Mouse (Mus musculus) forebrain, embryonic 11.5 days (tissue): ENCODE measurements around the gene Nr1d1. TPM values are rescaled to one million over a fixed set of nuclear protein-coding genes. Genes with fewer than 3 reads are reported as not detected.

ENCODE experiments used
- ATAC-seq: fragments of 200-750 bp; cut with Nextera tagmentation; replicated peaks from 2 replicates; pipeline ENCODE4 v1.8.0; 2017; ENCODE audit warnings: moderate TSS enrichment; ENCODE audit not compliant: low FRiP score
- DNase-seq: peaks from one replicate; pipeline ENCODE4 v3.0.0-alpha.2; 2017; ENCODE audit warnings: low spot score
- H3K27ac ChIP-seq: fragments of 300-500 bp; sonication (generic); 2 replicates; pipeline ENCODE4 v1.5.1; 2014; ENCODE audit warnings: low read depth, low read length
- H3K27me3 ChIP-seq: fragments of 300-500 bp; sonication (generic); 2 replicates; pipeline ENCODE4 v1.6.1; 2014; ENCODE audit warnings: mild to moderate bottlenecking, low read length, mixed read lengths; ENCODE audit not compliant: control insufficient read depth, insufficient read depth
- H3K36me3 ChIP-seq: fragments of 300-500 bp; sonication (generic); 2 replicates; pipeline ENCODE4 v1.6.1; 2014; ENCODE audit warnings: mild to moderate bottlenecking, low read length, moderate library complexity, mixed read lengths; ENCODE audit not compliant: control insufficient read depth, insufficient read depth
- H3K4me1 ChIP-seq: fragments of 300-500 bp; sonication (generic); replicated peaks from 2 replicates; pipeline ENCODE4 v1.6.1; 2014; ENCODE audit warnings: low read length, mixed read lengths; ENCODE audit not compliant: control insufficient read depth, insufficient read depth
- H3K4me2 ChIP-seq: fragments of 300-500 bp; sonication (generic); 2 replicates; pipeline ENCODE4 v1.6.1; 2014; ENCODE audit warnings: low read depth, mild to moderate bottlenecking, low read length, moderate library complexity, mixed read lengths; ENCODE audit not compliant: severe bottlenecking
- H3K4me3 ChIP-seq: fragments of 300-500 bp; sonication (generic); 2 replicates; pipeline ENCODE4 v1.5.1; 2014; ENCODE audit warnings: low read depth, low read length
- H3K9ac ChIP-seq: fragments of 300-500 bp; sonication (generic); 2 replicates; pipeline ENCODE4 v1.6.1; 2014; ENCODE audit warnings: low read length
- H3K9me3 ChIP-seq: fragments of 300-500 bp; sonication (generic); 2 replicates; pipeline ENCODE4 v1.6.1; 2016; ENCODE audit warnings: low read length, mixed read lengths; ENCODE audit not compliant: control insufficient read depth
- WGBS: fragments of 180-500 bp; shearing (Covaris S2); extraction: QIAGEN DNeasy Blood & Tissue Kit; methylation state at CpG from one replicate; pipeline ENCODE4 v1.1.7; 2014; 5-methylcytosine and 5-hydroxymethylcytosine counted together
- polyA plus RNA-seq: library from polyadenylated mRNA; unstranded; fragments of >200 nt; fragmentation: Nextera tagmentation; extraction: Ambion mirVana; gene quantifications from 2 replicates; pipeline ENCODE4 v1.2.1, GENCODE M21; 2014

Gene Nr1d1
- polyA plus RNA-seq, 1 experiment from 2014 or later, result 1.6 TPM

GRCm38 (mm10) chr11:98752562-98753140, 22.5 kb downstream of the Nr1d1 start:
- no peaks in the 10 kb centered on the region for H3K9me3 ChIP-seq
- peaks cover 41% of the 10 kb centered on the region for H3K4me1 ChIP-seq
- no peak overlapping the region for H3K9ac ChIP-seq
- H3K36me3 ChIP-seq, result no peaks in the 10 kb centered on the region
- DNase-seq (no peak), ATAC-seq (no peak)
- WGBS, result 90% methylated on average over 10 of the region's 10 CpGs
- no peak overlapping the region for H3K4me3 ChIP-seq
- H3K4me2 ChIP-seq, result no peak overlapping the region
- H3K27me3 ChIP-seq, result no peaks in the 10 kb centered on the region
- H3K27ac ChIP-seq, result no peak overlapping the region

GRCm38 (mm10) chr11:98751221-98751782, 23.8 kb downstream of the Nr1d1 start:
- Histone ChIP-seq H3K9me3 (no peaks in the 10 kb centered on the region), H3K4me1 (peaks cover 53% of the 10 kb centered on the region), H3K9ac (peak overlapping the region; percentile 16; the same call in 1 of the 2 replicates), H3K27me3 (no peaks in the 10 kb centered on the region), H3K27ac (peak overlapping the region; percentile 54), H3K4me3 (no peak overlapping the region), H3K36me3 (no peaks in the 10 kb centered on the region), H3K4me2 (peak overlapping the region; percentile 1; the same call in 1 of the 2 replicates)
- ATAC-seq, result no peak
- DNase-seq, result no peak
- WGBS, result 55% methylated on average over 6 of the region's 6 CpGs

GRCm38 (mm10) chr11:98750351-98751201, 24.6 kb downstream of the Nr1d1 start:
- Histone ChIP-seq H3K9ac (peak overlapping the region; percentile 41; the same call in 1 of the 2 replicates), H3K4me2 (peak overlapping the region; percentile 27; the same call in 1 of the 2 replicates), H3K4me1 (peaks cover 57% of the 10 kb centered on the region), H3K27ac (peak overlapping the region; percentile 74), H3K4me3 (no peak overlapping the region), H3K27me3 (no peaks in the 10 kb centered on the region), H3K36me3 (no peaks in the 10 kb centered on the region), H3K9me3 (no peaks in the 10 kb centered on the region)
- ATAC-seq (0 out of 2 replicates have a peak, but pooled peaks have one; percentile 4), DNase-seq (peak; percentile 74)
- 31% methylated on average over 17 of the region's 17 CpGs for WGBS

GRCm38 (mm10) chr11:98749716-98750115, 25.4 kb downstream of the Nr1d1 start:
- peak overlapping the region; percentile 41; the same call in 1 of the 2 replicates for H3K9ac ChIP-seq
- peaks cover 57% of the 10 kb centered on the region for H3K4me1 ChIP-seq
- H3K4me3 ChIP-seq, result no peak overlapping the region
- no peaks in the 10 kb centered on the region for H3K36me3 ChIP-seq
- DNase-seq (no peak), ATAC-seq (no peak)
- peak overlapping the region; percentile 37; the same call in 1 of the 2 replicates for H3K4me2 ChIP-seq
- no peaks in the 10 kb centered on the region for H3K27me3 ChIP-seq
- WGBS, result 31% methylated on average over 5 of the region's 5 CpGs
- peak overlapping the region; percentile 74 for H3K27ac ChIP-seq
- H3K9me3 ChIP-seq, result no peaks in the 10 kb centered on the region

GRCm38 (mm10) chr11:98748506-98749416, 26.4 kb downstream of the Nr1d1 start:
- WGBS, result 27% methylated on average over 15 of the region's 15 CpGs
- Histone ChIP-seq H3K4me2 (peak overlapping the region; percentile 37), H3K9ac (peak overlapping the region; percentile 41; the same call in 1 of the 2 replicates), H3K27ac (peak overlapping the region; percentile 74), H3K27me3 (no peaks in the 10 kb centered on the region), H3K4me3 (no peak overlapping the region), H3K9me3 (no peaks in the 10 kb centered on the region), H3K4me1 (peaks cover 64% of the 10 kb centered on the region), H3K36me3 (no peaks in the 10 kb centered on the region)
- DNase-seq, result peak; percentile 62
- 0 out of 2 replicates have a peak, but pooled peaks have one; percentile 25 for ATAC-seq

GRCm38 (mm10) chr11:98747804-98748505, 27.2 kb downstream of the Nr1d1 start:
- DNase-seq, result no peak
- WGBS, result 29% methylated on average over 6 of the region's 6 CpGs

GRCm38 (mm10) chr11:98746855-98747693, 28.1 kb downstream of the Nr1d1 start:
- peaks cover 75% of the 10 kb centered on the region for H3K4me1 ChIP-seq
- no peaks in the 10 kb centered on the region for H3K27me3 ChIP-seq
- 12% methylated on average over 19 of the region's 19 CpGs for WGBS
- peak overlapping the region; percentile 44 for H3K4me2 ChIP-seq
- ATAC-seq (peak; percentile 59; the same call in 1 of the 2 replicates), DNase-seq (peak; percentile 85)
- H3K4me3 ChIP-seq, result no peak overlapping the region
- no peaks in the 10 kb centered on the region for H3K36me3 ChIP-seq
- peak overlapping the region; percentile 64 for H3K27ac ChIP-seq
- no peaks in the 10 kb centered on the region for H3K9me3 ChIP-seq
- H3K9ac ChIP-seq, result peak overlapping the region; percentile 37

More at GRCm38 (mm10) chr11:98747804-98748505, 27.2 kb downstream of the Nr1d1 start:
- Histone ChIP-seq H3K4me2 (peak overlapping the region; percentile 37; the same call in 1 of the 2 replicates), H3K27ac (peak overlapping the region; percentile 74), H3K4me3 (no peak overlapping the region), H3K9ac (peak overlapping the region; percentile 47), H3K36me3 (no peaks in the 10 kb centered on the region), H3K27me3 (no peaks in the 10 kb centered on the region), H3K9me3 (no peaks in the 10 kb centered on the region), H3K4me1 (peaks cover 72% of the 10 kb centered on the region)
- no peak for ATAC-seq
